Mouse (Mus musculus) megakaryocyte, embryonic 14.5 days (primary cell): Measurements from ENCODE around the gene Cinp.

ENCODE experiments used
- FLI1 ChIP-seq: IDR thresholded peaks from 2 replicates; pipeline ENCODE4 v1.6.1; 2012; ENCODE audit warnings: low read length, inconsistent platforms, mixed read lengths
- GATA1 ChIP-seq: IDR thresholded peaks from 3 replicates; pipeline ENCODE4 v1.6.1; 2012; ENCODE audit warnings: mixed read lengths, low read length, inconsistent platforms, borderline replicate concordance

GRCm38 (mm10) chr12:110843194-110844048 lies 45.5 kb downstream of the Cinp start:
- TF ChIP-seq GATA1 (no peak), FLI1 (no peak)
